Mouse (Mus musculus): ENCODE data around the gene Scpep1.
"Not testable (repeated sequence)": the region's sequence is repeated elsewhere in the genome, so short reads cannot be mapped to it uniquely, and the experiment has no call there.

Scpep1 gene

DNA sequence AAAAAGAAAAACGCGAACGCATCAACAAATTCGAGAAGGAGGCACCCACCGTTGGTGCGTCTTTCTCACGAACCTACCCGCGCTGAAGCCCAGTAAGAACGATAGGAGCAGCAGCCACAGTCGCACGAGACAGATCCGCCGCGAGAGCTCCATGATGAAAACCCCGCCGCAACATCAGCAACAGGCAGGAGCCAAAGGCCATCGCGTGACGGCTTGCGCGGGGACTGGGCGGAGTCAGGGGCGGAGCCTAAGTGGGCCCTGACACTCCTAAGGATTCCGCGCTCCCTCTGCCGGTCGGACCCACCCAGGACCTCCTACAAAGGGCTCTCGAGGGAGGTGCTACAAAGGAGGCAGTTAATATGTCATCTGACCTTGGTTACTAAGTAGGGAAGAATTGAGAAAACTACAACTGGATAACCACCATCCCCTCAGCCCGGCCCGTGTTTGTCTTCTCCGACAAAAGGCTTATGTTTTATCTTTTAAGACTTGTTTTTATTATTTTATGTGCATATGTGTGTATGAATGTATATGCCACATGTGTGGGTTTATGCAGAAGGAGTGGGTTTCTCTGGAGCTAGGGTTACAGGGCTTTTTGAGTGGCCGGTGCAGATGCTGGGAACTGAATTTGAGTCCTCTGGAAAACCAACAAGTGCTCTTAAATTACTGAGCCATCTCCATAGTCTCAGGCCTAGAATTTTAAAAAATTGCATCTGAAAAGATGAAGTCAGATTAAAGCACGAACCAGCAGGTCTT lies at the start of gene Scpep1:
Gene Scpep1 (minus strand): TSS at position 249 of the 753 bp plus-strand sequence.
- in situ Hi-C loops (cut with MboI, MseI) = no loop called here

DNA sequence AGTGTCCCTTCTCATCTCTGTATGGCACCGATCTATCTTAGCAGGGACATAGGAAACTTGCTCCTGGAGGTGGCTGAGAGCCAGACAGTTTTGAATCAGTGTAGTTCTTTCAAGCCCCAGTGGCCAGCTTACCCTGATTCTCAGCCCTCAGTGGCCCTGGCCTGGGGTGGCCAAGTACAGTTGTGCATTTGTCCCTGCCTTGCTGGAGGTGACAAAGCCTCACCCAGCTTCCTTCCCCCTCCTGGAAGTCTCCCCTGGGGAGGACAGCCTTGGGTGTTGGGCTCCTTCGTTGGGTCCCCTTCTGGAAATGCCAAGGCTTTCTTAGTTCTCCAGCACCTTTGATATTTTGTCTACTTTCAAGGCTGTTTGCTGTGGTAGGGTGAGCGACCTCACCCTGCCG lies 48.5 kb upstream of the Scpep1 start:
- in situ Hi-C loops (cut with MboI, MseI) = no loop called here

- in situ Hi-C loops (cut with MboI, MseI) = no loop called here
Observed at GRCm38 (mm10) chr11:89003078-89003477, 47.8 kb upstream of the Scpep1 start.

GRCm38 (mm10) chr11:89002621-89003020 lies 47.4 kb upstream of the Scpep1 start:
- in situ Hi-C loops (cut with MboI, MseI) = no loop called here

DNA sequence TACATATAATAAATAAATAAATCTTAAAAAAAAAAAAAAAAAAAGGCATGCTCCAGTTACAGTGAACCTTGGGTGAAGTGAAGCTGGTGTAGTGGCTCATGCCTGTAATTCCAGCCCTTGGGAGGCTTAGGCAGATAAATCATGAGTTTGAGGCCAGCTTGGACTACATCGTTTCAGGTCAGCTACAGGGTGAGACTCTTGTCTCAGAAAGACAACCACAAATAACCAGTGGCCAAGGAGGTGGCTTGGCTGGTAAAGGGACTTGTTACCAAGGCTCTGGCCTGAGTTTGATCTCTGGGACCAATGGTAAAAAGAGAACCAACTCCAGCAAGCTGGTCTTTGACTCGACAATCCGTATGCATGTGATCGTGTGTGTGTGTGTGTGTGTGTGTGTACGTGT lies 46.8 kb upstream of the Scpep1 start:
- in situ Hi-C loops (cut with MboI, MseI) = no loop called here

GRCm38 (mm10) chr11:89001569-89001968 lies 46.3 kb upstream of the Scpep1 start:
- in situ Hi-C loops (cut with MboI, MseI) = no loop called here

- in situ Hi-C loops (cut with MboI, MseI) = no loop called here
Observed at GRCm38 (mm10) chr11:89000527-89000819, 45.2 kb upstream of the Scpep1 start.

DNA sequence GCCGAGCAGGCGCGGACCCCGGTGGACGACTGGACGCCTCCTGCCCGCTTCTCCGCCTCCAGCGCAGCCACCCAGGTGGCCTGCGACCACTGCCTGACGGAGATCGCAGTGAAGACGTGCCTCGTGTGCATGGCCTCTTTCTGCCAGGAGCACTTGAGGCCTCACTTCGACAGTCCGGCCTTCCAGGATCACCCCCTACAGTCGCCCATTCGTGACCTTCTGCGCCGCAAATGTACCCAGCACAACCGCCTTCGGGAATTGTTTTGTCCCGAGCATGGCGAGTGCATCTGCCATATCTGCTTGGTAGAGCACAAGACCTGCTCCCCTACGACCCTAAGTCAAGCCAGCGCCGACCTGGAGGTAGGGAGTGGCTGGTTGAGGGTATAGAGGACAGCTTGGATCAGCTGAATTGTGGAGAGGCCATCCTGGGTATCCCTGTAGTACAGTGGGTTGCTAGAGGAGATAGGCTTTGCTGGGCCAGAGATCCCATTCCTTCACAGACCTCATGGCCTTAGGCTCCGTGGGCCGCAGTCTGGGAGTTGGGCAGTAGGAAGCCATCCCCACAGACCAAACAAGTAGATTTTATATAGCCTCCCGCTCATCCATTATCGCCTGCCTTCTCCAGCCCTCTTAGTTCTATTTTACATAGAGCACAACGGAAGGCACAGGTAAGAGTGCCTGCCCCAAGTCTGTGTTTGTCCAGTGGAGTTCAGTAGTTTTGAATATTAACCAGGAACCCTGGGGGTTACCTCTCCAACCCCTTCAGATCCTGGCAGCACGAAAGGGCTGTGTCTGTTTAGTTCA lies 44.7 kb upstream of the Scpep1 start:
- in situ Hi-C loops (cut with MboI, MseI) = no loop called here

DNA sequence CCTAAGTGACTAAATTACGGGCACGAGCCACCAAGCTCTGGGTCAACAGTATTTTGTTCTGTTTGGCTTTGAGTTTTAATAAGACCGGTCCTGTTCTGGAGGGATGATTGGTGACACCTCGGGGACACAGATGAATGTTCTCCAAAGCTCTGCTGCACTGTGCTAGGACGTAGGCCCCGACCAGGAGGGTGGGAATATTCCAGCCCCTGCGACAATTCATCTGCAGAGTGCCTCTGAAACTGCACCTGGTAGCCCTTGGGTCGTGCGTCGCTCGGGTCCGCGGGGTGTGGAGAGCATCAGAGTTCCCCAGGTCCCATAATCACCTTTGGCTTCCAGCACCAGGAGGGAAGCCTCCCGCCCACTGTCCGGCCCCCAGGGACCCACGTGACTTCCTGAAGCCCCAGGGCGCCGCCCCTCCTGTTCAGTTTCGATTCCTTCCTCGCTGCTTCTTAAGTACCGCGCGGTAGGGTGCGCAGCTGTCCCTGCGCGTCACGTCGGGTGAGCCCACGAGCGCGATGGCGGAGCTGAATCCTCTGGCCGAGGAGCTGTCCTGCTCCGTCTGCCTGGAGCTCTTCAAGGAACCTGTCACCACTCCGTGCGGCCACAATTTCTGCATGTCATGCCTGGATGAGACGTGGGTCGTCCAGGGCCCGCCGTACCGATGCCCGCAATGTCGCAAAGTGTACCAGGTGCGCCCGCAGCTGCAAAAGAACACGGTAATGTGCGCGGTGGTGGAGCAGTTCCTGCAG lies 43.9 kb upstream of the Scpep1 start, which contains the start of gene Trim25:
Gene Trim25 (plus strand): TSS at position 403 of the 749 bp plus-strand sequence.
- in situ Hi-C loops (cut with MboI, MseI) = no loop called here

GRCm38 (mm10) chr11:88998406-88998805 lies 43.1 kb upstream of the Scpep1 start:
- in situ Hi-C loops (cut with MboI, MseI) = no loop called here

- in situ Hi-C loops (cut with MboI, MseI) = not testable (repeated sequence)
Observed at GRCm38 (mm10) chr11:88997343-88997742, 42.1 kb upstream of the Scpep1 start.

DNA sequence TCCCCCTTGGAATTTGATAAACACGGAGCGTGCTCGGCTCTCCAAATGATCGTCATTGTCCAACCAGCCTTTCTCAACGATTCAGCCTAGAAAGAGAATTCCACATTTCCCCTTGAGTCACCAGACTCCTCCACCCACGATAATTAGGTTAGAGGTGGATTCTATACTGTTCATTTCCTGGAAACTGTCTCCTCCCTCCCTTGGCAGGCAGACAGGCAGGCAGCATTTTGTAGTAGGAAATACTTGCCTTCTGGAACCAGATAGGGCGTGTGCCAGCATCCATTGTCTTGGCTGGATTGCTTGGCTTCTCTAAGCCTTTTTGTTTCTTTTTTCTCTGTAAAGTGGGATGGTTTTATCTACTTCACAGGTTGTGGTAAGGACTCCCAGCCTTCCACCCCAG lies 41.2 kb upstream of the Scpep1 start:
- in situ Hi-C loops (cut with MboI, MseI) = no loop called here

DNA sequence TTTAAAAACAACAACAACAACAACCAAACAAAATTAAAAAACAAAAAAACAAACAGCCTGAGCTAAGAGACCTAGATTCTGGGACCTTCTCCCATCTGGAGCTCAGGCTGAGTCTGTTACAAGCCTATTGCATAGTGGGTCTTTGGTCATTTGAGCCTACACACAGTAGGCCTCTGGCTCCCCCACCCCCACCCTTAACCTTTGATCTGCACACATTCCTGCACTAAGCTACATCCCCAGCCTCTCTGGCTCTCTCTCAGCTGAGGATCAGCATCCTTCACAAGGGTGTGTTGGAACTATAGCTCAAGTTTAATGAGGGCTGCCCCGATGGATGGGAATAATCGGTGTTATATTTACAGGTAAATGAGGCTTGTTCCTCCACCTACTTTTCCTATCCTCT lies 40.4 kb upstream of the Scpep1 start:
- in situ Hi-C loops (cut with MboI, MseI) = no loop called here

DNA sequence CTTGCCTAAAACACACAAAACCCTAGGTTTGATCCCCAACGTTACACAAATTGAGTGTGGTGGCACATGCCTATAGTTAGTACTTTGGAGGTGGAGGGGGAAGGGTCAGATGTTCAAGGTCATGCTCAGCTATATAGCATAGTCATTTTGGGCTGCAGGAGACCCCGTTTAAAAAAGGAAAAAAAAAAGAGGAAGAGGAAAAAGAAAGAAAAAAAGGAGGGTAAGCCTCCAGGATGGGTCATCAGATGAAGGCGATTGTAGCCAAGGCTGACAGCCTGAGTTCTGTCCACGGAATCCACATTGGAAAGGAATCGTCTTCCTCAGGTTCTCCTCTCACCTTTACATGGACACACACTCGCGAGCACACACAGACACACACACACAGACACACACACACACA lies 39.2 kb upstream of the Scpep1 start:
- in situ Hi-C loops (cut with MboI, MseI) = no loop called here

- in situ Hi-C loops (cut with MboI, MseI) = no loop called here
Observed at GRCm38 (mm10) chr11:88993625-88994024, 38.4 kb upstream of the Scpep1 start.

GRCm38 (mm10) chr11:88993186-88993585 lies 37.9 kb upstream of the Scpep1 start:
- in situ Hi-C loops (cut with MboI, MseI) = no loop called here

DNA sequence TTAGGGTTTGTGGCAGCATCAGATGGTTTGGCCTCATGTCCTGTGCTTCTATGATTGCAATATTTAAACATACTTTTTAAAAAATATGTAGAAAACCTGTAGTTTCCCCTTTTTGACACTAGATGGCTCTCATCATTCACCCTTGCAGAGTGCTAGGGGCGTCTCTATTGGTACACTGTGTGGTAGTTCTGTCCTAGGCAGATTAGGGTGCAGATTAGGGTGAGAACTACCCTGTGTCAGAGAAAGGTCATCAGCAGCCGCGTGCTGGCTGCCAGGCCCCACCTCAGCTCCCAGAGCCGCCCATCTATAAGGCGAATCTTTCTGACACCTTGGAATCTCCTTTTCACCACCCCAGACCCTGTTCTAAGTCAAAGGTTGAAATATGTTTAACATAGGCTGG lies 34.3 kb upstream of the Scpep1 start:
- in situ Hi-C loops (cut with MboI, MseI) = no loop called here

DNA sequence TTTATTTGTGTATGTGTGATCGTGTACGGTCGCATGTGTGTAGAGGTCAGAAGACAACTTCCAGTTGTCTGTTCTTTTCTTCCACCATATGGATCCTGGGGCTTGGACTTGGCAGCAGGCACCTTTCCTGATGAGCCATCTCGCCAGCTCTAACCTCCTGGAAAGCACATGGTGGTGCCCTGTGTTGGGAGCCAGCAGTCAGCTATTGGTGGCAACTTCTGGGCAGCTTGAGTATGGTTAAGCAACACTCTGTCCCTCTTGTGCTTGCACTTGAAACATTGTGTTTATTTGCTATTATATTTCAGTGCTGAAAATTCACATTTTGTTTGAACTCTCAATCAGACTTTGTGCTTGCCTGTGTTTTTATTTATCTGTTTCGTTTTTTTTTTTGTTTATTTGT lies 33.7 kb upstream of the Scpep1 start:
- in situ Hi-C loops (cut with MboI, MseI) = no loop called here

GRCm38 (mm10) chr11:88986616-88987015 lies 31.4 kb upstream of the Scpep1 start:
- in situ Hi-C loops (cut with MboI, MseI) = no loop called here

DNA sequence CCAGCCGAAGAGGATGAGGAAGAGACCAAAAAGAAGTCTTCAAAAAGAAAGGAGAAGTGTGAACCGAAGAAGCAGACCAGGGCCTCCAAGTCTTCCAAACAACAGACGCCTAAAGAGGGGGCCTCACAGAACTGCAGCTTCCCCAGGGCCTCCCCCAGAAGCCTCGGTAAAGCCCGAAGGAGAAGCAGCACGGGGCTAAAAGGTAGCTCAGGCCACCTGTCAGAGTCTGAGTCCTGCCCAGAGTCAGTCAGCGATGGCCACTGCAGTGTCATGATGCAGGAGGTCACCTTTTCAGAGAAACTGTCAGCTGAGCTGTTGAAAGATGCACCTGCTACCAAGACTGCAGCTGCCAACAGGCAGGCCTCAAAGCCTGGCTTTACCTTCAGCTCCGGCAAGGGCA lies 26.1 kb upstream of the Scpep1 start:
- in situ Hi-C loops (cut with MboI, MseI) = no loop called here

DNA sequence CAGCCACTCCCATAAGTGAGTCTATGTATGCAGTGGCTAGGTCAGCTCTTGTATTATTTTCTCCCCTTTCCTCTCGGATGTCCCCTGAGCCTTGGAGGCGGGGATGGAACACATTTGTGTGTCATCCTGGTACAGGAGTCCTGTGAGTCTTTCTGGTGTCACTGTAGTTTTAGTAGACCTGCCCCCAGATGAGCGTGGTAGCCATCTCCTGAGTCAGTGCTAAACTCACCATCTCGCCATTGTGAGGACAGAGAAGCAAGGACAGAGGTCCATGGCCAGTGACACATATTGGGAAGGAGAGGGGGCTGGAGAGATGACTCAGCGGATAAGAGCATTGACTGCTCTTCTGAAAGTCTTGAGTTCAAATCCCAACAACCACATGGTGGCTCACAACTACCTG lies 21.9 kb upstream of the Scpep1 start:
- in situ Hi-C loops (cut with MboI, MseI) = no loop called here

DNA sequence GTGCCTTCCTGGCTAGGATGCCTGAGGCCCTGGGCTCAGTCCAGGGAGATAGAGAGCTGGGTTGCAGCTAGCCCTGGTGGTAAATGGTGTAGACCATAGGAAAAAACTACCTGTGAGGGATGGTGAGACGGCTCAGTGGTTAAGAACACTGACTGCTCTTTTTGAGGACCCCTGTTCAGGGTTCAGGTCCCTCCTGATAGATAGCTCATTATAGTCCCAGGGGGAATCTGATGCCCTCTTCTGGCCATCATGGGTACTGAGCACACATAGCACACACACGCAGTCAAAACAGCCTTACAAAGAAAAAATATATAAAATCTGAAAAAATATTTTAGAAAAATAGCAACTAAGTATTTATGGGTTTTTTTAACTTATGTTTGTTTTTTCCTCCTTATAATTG lies 21.1 kb upstream of the Scpep1 start:
- in situ Hi-C loops (cut with MboI, MseI) = no loop called here

Measured in T-helper 1 cell (primary cell).